Mouse (Mus musculus) embryonic fibroblast, embryonic 13.5 days (primary cell): Measurements from ENCODE around the gene Gm15517. TPM values are rescaled to one million over a fixed set of nuclear protein-coding genes. Genes with fewer than 3 reads are reported as not detected.
"Not testable (repeated sequence)": the region's sequence is repeated elsewhere in the genome, so short reads cannot be mapped to it uniquely, and the experiment has no call there.

Experiments used
- H3K27ac ChIP-seq: 2 replicates; pipeline ENCODE4 v1.5.1; 2012; ENCODE audit warnings: low read length, control low read depth, inconsistent platforms; ENCODE audit not compliant: insufficient read depth
- H3K4me1 ChIP-seq: 2 replicates; pipeline ENCODE4 v1.6.1; 2011; ENCODE audit warnings: low read length; ENCODE audit not compliant: control insufficient read depth, insufficient read depth
- H3K4me3 ChIP-seq: 2 replicates; pipeline ENCODE4 v1.5.1; 2011; ENCODE audit warnings: mild to moderate bottlenecking, control low read depth, low read length; ENCODE audit not compliant: insufficient read depth
- CTCF ChIP-seq: IDR thresholded peaks from 2 replicates; pipeline ENCODE4 v1.5.1; 2011; ENCODE audit warnings: mild to moderate bottlenecking, control low read depth, low read length, moderate library complexity, borderline replicate concordance; ENCODE audit not compliant: insufficient read depth
- POLR2A ChIP-seq: IDR thresholded peaks from 2 replicates; pipeline ENCODE4 v1.6.1; 2011; ENCODE audit warnings: low read depth, mild to moderate bottlenecking, control low read depth, low read length, moderate library complexity
- polyA plus RNA-seq: library from polyadenylated mRNA; stranded (reverse); fragments of >200 nt; gene quantifications from 2 replicates; pipeline ENCODE4 v1.2.4, GENCODE M21; 2011; ENCODE audit warnings: low read depth; ENCODE audit not compliant: missing spikeins, insufficient read length

The Gm15517 gene
- not detected in 2 replicates for polyA plus RNA-seq

GRCm38 (mm10) chr7:44261147-44261546 is at the start of gene Gm15517:
Gene Gm15517 (plus strand): TSS chr7:44261447.
- TF ChIP-seq CTCF (no peak), POLR2A (no peak)
- H3K4me1 ChIP-seq = no peaks in the 10 kb centered on the region
- H3K4me3 ChIP-seq = no peak within 1 kb of the TSS
- no peak within 1 kb of the TSS for H3K27ac ChIP-seq

- no peak within 1 kb of the TSS for H3K4me3 ChIP-seq
- H3K27ac ChIP-seq = no peak within 1 kb of the TSS
- H3K4me1 ChIP-seq = no peaks in the 10 kb centered on the region
- TF ChIP-seq POLR2A (no peak), CTCF (no peak)
Measured at GRCm38 (mm10) chr7:44215645-44216044, 45.6 kb upstream of the Gm15517 start, which contains the start of gene Klk1b5. Gene Klk1b5 (plus strand): TSS chr7:44215945.

GRCm38 (mm10) chr7:44221601-44222000 is 39.6 kb upstream of the Gm15517 start:
- H3K4me3 ChIP-seq, H3K27ac ChIP-seq, H3K4me1 ChIP-seq: not testable (repeated sequence)

GRCm38 (mm10) chr7:44222335-44222734 is 38.9 kb upstream of the Gm15517 start:
- H3K27ac ChIP-seq, H3K4me3 ChIP-seq, H3K4me1 ChIP-seq: not testable (repeated sequence)

- Histone ChIP-seq H3K27ac (no peak within 1 kb of the TSS), H3K4me3 (no peak within 1 kb of the TSS), H3K4me1 (no peaks in the 10 kb centered on the region)
- TF ChIP-seq POLR2A (no peak), CTCF (no peak)
Measured at GRCm38 (mm10) chr7:44225076-44225475, 36.2 kb upstream of the Gm15517 start, which contains the start of gene Klk1. Gene Klk1 (plus strand): TSS chr7:44225360.

GRCm38 (mm10) chr7:44235909-44236308 is 25.3 kb upstream of the Gm15517 start, which contains the start of gene Gm36864:
Gene Gm36864 (plus strand): TSS chr7:44236177.
- H3K4me1 ChIP-seq = no peaks in the 10 kb centered on the region
- no peak within 1 kb of the TSS for H3K27ac ChIP-seq
- no peak within 1 kb of the TSS for H3K4me3 ChIP-seq
- TF ChIP-seq CTCF (no peak), POLR2A (no peak)

- Histone ChIP-seq H3K4me3 (no peak overlapping the region), H3K4me1 (no peaks in the 10 kb centered on the region), H3K27ac (no peak overlapping the region)
- TF ChIP-seq CTCF (no peak), POLR2A (no peak)
Measured at GRCm38 (mm10) chr7:44239913-44240312, 21.3 kb upstream of the Gm15517 start.

GRCm38 (mm10) chr7:44240712-44241111 is 20.5 kb upstream of the Gm15517 start:
- Histone ChIP-seq H3K4me3 (no peak overlapping the region), H3K27ac (no peak overlapping the region), H3K4me1 (no peaks in the 10 kb centered on the region)
- no peak for TF ChIP-seq POLR2A
- TF ChIP-seq CTCF = no peak

- Histone ChIP-seq H3K4me3 (no peak overlapping the region), H3K4me1 (no peaks in the 10 kb centered on the region), H3K27ac (no peak overlapping the region)
- TF ChIP-seq POLR2A (no peak), CTCF (no peak)
Measured at GRCm38 (mm10) chr7:44241163-44241562, 20.1 kb upstream of the Gm15517 start.

- no peak overlapping the region for H3K4me3 ChIP-seq
- TF ChIP-seq CTCF (no peak), POLR2A (peak; percentile 52)
- no peak overlapping the region for H3K27ac ChIP-seq
- H3K4me1 ChIP-seq = no peaks in the 10 kb centered on the region
Measured at GRCm38 (mm10) chr7:44244080-44244479, 17.2 kb upstream of the Gm15517 start.

- Histone ChIP-seq H3K4me3 (peak within 1 kb of the TSS; percentile 89), H3K27ac (peak within 1 kb of the TSS; percentile 74), H3K4me1 (no peaks in the 10 kb centered on the region)
- TF ChIP-seq POLR2A = peak; percentile 100
- TF ChIP-seq CTCF = no peak
Measured at GRCm38 (mm10) chr7:44246055-44246983, 14.9 kb upstream of the Gm15517 start, which contains the start of the genes 1700028J19Rik and 2410002F23Rik. Gene 1700028J19Rik (minus strand): TSS chr7:44246695. Gene 2410002F23Rik (plus strand): TSS chr7:44246722.
